Mouse (Mus musculus) lung, postnatal 0 days (tissue): ENCODE data around the gene Htr3a. TPM values are rescaled to one million over a fixed set of nuclear protein-coding genes. Genes with fewer than 3 reads are reported as not detected.

Source experiments
- ATAC-seq: fragments of 200-750 bp; cut with Nextera tagmentation; 2 replicates; pipeline ENCODE4 v1.8.0; 2017; ENCODE audit warnings: moderate library complexity
- DNase-seq: peaks from one replicate; pipeline ENCODE4 v3.0.0-alpha.2; 2016; ENCODE audit warnings: low spot score
- H3K27ac ChIP-seq: fragments of 300-500 bp; sonication (generic); 2 replicates; pipeline ENCODE4 v1.5.1; 2014; ENCODE audit warnings: antibody characterized with exemption, mild to moderate bottlenecking, low read length, mixed read lengths
- H3K27me3 ChIP-seq: fragments of 300-500 bp; sonication (generic); replicated peaks from 2 replicates; pipeline ENCODE4 v1.6.1; 2014; ENCODE audit warnings: low read length, mixed read lengths; ENCODE audit not compliant: insufficient read depth
- H3K36me3 ChIP-seq: fragments of 300-500 bp; sonication (generic); 2 replicates; pipeline ENCODE4 v1.6.1; 2014; ENCODE audit warnings: low read length, mixed read lengths; ENCODE audit not compliant: insufficient read depth
- H3K4me1 ChIP-seq: fragments of 300-500 bp; sonication (generic); 2 replicates; pipeline ENCODE4 v1.6.1; 2014; ENCODE audit warnings: antibody characterized with exemption, low read depth, low read length, mixed read lengths; ENCODE audit not compliant: insufficient read depth
- H3K4me2 ChIP-seq: fragments of 300-500 bp; sonication (generic); replicated peaks from 2 replicates; pipeline ENCODE4 v1.6.1; 2014; ENCODE audit warnings: low read depth, mild to moderate bottlenecking, low read length, moderate library complexity, mixed read lengths
- H3K4me3 ChIP-seq: fragments of 300-500 bp; sonication (generic); 2 replicates; pipeline ENCODE4 v1.5.1; 2014; ENCODE audit warnings: low read depth, low read length
- H3K9ac ChIP-seq: fragments of 300-500 bp; sonication (generic); replicated peaks from 2 replicates; pipeline ENCODE4 v1.6.1; 2014; ENCODE audit warnings: low read depth, mild to moderate bottlenecking
- H3K9me3 ChIP-seq: fragments of 300-500 bp; sonication (generic); 2 replicates; pipeline ENCODE4 v1.6.1; 2016; ENCODE audit warnings: low read length, mixed read lengths
- CTCF ChIP-seq: IDR thresholded peaks from 2 replicates; pipeline ENCODE4 v1.5.1; 2016; ENCODE audit warnings: antibody characterized with exemption, mild to moderate bottlenecking
- EP300 ChIP-seq: IDR thresholded peaks from 2 replicates; pipeline ENCODE4 v1.6.1; 2016; ENCODE audit warnings: antibody characterized with exemption, mild to moderate bottlenecking, control low read depth
- WGBS: fragments of 180-500 bp; shearing (Covaris S2); extraction: QIAGEN DNeasy Blood & Tissue Kit; methylation state at CpG from one replicate; pipeline ENCODE4 v1.1.7; 2014; 5-methylcytosine and 5-hydroxymethylcytosine counted together
- polyA plus RNA-seq: library from polyadenylated mRNA; unstranded; fragments of >200 nt; fragmentation: Nextera tagmentation; extraction: Ambion mirVana; gene quantifications from 2 replicates; pipeline ENCODE4 v1.2.1, GENCODE M21; 2015

Gene Htr3a
- polyA plus RNA-seq, 1 experiment from 2014 or later = 0.07 TPM

GRCm38 (mm10) chr9:48904421-48904820 is 6.5 kb downstream of the Htr3a start:
- Histone ChIP-seq H3K4me1 (no peaks in the 10 kb centered on the region), H3K36me3 (no peaks in the 10 kb centered on the region), H3K9me3 (no peaks in the 10 kb centered on the region), H3K27ac (no peak overlapping the region), H3K9ac (no peak overlapping the region), H3K4me3 (no peak overlapping the region), H3K4me2 (no peak overlapping the region), H3K27me3 (no peaks in the 10 kb centered on the region)
- ATAC-seq (no peak), DNase-seq (no peak)
- WGBS = 71% methylated on average over 5 of the region's 5 CpGs
- TF ChIP-seq CTCF (no peak), EP300 (no peak)

GRCm38 (mm10) chr9:48903766-48904165 is 7.1 kb downstream of the Htr3a start:
- ATAC-seq = no peak
- H3K4me3 ChIP-seq = no peak overlapping the region
- no peak for DNase-seq
- H3K9ac ChIP-seq = no peak overlapping the region
- H3K36me3 ChIP-seq = no peaks in the 10 kb centered on the region
- H3K27me3 ChIP-seq = no peaks in the 10 kb centered on the region
- H3K27ac ChIP-seq = no peak overlapping the region
- no peaks in the 10 kb centered on the region for H3K4me1 ChIP-seq
- no peak for TF ChIP-seq EP300
- TF ChIP-seq CTCF = no peak
- H3K9me3 ChIP-seq = no peaks in the 10 kb centered on the region
- 72% methylated on average over 2 of the region's 2 CpGs for WGBS
- H3K4me2 ChIP-seq = no peak overlapping the region

GRCm38 (mm10) chr9:48898551-48898950 is 12.3 kb downstream of the Htr3a start:
- Histone ChIP-seq H3K4me2 (no peak overlapping the region), H3K27ac (no peak overlapping the region), H3K36me3 (no peaks in the 10 kb centered on the region), H3K4me3 (no peak overlapping the region), H3K9ac (no peak overlapping the region), H3K4me1 (no peaks in the 10 kb centered on the region), H3K27me3 (no peaks in the 10 kb centered on the region; the same call in 1 of the 2 replicates), H3K9me3 (no peaks in the 10 kb centered on the region)
- TF ChIP-seq EP300 (no peak), CTCF (no peak)
- WGBS = 14% methylated on average over 8 of the region's 8 CpGs
- ATAC-seq (no peak), DNase-seq (peak; percentile 72)

- H3K27ac ChIP-seq = no peak overlapping the region
- ATAC-seq (no peak), DNase-seq (no peak)
- no peak for TF ChIP-seq EP300
- WGBS = 30% methylated on average over 18 of the region's 18 CpGs
- H3K36me3 ChIP-seq = no peaks in the 10 kb centered on the region
- H3K27me3 ChIP-seq = no peaks in the 10 kb centered on the region; the same call in 1 of the 2 replicates
- H3K9me3 ChIP-seq = no peaks in the 10 kb centered on the region
- H3K4me2 ChIP-seq = no peak overlapping the region
- H3K4me1 ChIP-seq = no peaks in the 10 kb centered on the region
- no peak overlapping the region for H3K4me3 ChIP-seq
- no peak overlapping the region for H3K9ac ChIP-seq
Observed at GRCm38 (mm10) chr9:48895819-48896536, 14.9 kb downstream of the Htr3a start.

- no peaks in the 10 kb centered on the region for H3K9me3 ChIP-seq
- ATAC-seq (no peak), DNase-seq (no peak)
- no peak for TF ChIP-seq EP300
- no peak overlapping the region for H3K27ac ChIP-seq
- no peaks in the 10 kb centered on the region for H3K4me1 ChIP-seq
- no peak overlapping the region for H3K4me3 ChIP-seq
- H3K9ac ChIP-seq = no peak overlapping the region
- H3K4me2 ChIP-seq = no peak overlapping the region
- WGBS = 69% methylated on average over 6 of the region's 6 CpGs
- no peaks in the 10 kb centered on the region for H3K36me3 ChIP-seq
- no peaks in the 10 kb centered on the region; the same call in 1 of the 2 replicates for H3K27me3 ChIP-seq
Observed at GRCm38 (mm10) chr9:48894755-48895154, 16.1 kb downstream of the Htr3a start.

- H3K27ac ChIP-seq = no peak overlapping the region
- 32% methylated on average over 3 of the region's 3 CpGs for WGBS
- H3K4me3 ChIP-seq = no peak overlapping the region
- no peak overlapping the region for H3K4me2 ChIP-seq
- TF ChIP-seq EP300 = no peak
- peak; percentile 87 for TF ChIP-seq CTCF
- no peaks in the 10 kb centered on the region for H3K36me3 ChIP-seq
- DNase-seq (peak; percentile 85), ATAC-seq (0 out of 2 replicates have a peak, but pooled peaks have one; percentile 23)
- H3K4me1 ChIP-seq = no peaks in the 10 kb centered on the region
- no peaks in the 10 kb centered on the region for H3K9me3 ChIP-seq
- no peak overlapping the region for H3K9ac ChIP-seq
- no peaks in the 10 kb centered on the region; the same call in 1 of the 2 replicates for H3K27me3 ChIP-seq
Observed at GRCm38 (mm10) chr9:48893986-48894385, 16.9 kb downstream of the Htr3a start.
